Mouse (Mus musculus): Measurements from ENCODE around the gene Nosip.
"Not testable (repeated sequence)": the region's sequence is repeated elsewhere in the genome, so short reads cannot be mapped to it uniquely, and the experiment has no call there.

Nosip gene

DNA sequence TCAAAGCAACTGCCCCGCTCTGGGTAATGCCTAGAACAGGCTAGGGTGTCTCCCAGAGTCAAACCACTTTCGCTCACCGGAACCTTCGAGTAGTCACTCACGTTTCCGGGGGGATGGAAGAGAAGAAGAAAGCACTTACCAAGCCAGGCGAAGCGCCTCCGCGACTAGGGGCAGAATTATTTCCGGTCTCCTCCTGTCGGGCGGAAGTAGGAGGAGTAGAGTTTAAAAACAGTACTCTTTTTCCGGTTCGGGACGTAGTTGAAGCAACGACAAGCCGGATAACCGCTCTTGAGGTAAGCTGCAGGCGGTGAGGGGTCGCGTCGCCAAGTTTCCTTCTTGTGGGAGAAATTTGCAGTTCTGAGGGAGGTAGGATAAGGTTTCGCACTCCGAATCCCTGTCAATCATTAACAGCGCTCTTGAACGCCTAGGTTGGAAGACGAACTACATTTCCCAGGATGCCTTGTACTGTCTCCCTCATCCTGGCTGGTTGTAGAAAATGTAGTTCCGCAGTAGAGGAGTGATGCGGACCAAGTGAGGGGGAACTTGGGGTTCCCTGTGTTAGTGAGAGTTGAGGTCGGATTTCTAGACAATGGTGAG is at the start of gene Nosip, which contains the start of gene Prrg2:
Gene Nosip (plus strand): TSS at position 191 of the 597 bp plus-strand sequence.
Gene Prrg2 (minus strand): TSS at position 439 of the 597 bp plus-strand sequence.
- peak; percentile 98 for DNase-seq (ENCODE audit: low spot score)

DNA sequence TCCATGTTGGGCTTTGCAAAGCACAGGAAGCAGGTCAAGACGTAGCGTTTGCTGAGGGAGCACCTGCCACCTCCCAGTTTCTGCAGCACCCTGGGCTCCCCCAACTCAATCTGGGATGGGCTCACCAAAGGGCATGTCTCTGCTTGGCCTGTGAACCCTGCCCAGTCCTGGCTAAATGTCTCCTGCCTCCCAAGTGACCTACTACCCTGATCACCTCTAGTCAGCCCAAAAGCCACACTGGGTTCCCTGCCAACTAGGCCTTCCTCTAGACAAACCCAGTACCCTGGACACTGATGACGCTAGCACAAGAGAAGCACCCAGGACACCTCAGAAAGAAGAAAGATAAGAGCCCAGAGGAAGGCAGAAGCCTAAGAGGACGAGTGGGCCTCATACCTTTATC is 49.4 kb upstream of the Nosip start:
- DNase-seq (ENCODE audit: low spot score) = no peak

DNA sequence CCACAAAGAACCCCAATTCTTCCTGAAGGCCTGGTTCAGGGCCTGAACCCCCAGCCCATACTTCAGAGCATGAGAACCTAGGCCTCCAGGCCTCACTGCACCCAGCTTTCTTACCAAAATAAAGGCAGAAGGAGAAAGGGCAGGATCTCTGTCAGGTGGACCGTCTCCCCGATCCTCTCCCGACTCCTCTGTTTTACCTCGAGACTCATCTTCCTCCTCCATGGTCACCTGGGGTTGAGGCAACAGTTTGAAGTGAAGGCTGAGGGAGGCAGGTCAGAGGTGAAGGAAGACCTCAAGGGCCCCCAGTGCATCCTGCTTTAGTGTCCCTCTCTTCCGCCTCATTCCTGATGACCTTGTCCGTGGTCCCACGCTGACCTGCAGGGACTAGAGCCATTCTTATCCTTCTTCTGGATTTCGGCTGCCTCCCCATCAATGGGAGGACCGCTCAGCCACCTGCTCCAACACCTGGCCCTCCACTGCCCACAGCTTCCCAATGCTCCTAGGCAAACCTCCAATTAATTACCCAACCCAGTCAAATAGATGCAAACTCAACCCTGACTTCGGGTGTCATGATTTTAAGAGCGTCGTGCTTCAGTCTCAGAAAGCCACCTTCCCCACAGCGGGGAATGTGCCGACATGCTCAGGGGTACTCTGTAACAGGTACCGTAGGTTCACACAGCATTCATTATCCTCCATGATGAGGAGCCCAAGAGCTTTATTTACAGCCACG is 48.7 kb upstream of the Nosip start:
- no peak for DNase-seq (ENCODE audit: low spot score)

- DNase-seq (ENCODE audit: low spot score) = no peak
These were observed 48.2 kb upstream of the Nosip start for GRCm38 (mm10) chr7:45014096-45014451.

DNA sequence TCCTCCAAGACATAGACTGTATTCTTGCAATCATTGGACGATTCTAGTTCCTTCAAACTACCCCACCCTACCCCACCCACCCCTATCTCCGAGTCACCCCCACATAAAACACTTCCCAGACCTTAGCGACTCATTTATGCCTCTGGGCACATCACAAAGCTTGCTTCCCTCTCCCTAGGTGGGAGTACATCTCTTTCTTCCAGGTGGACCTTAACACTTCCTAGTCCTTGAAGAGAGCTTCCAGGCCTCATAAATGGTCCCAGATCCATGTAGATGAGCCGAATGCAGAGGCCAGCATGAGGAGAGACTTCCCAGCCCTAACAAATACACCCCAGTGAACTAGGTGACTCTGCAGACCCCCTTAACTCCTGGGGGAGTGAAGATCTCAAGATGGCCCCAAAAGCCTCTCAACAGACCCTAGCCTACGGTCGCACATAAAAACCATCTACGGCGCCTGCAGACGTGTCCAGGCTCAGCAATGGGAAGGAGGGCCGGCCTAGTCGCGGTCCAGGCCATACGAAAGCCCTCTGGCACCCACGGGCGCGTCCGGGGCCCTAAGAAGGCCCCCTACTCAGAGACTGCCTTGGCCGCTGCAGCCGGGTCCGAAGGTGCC is 46.8 kb upstream of the Nosip start:
- peak; percentile 65 for DNase-seq (ENCODE audit: low spot score)

- DNase-seq (ENCODE audit: low spot score) = peak; percentile 97
These were observed 46.1 kb upstream of the Nosip start, which contains the start of gene Scaf1 for GRCm38 (mm10) chr7:45015957-45016612. Gene Scaf1, minus strand, starts transcription at chr7:45016363.

GRCm38 (mm10) chr7:45016761-45017160 is 45.5 kb upstream of the Nosip start:
- peak; percentile 39 for DNase-seq (ENCODE audit: low spot score)

DNA sequence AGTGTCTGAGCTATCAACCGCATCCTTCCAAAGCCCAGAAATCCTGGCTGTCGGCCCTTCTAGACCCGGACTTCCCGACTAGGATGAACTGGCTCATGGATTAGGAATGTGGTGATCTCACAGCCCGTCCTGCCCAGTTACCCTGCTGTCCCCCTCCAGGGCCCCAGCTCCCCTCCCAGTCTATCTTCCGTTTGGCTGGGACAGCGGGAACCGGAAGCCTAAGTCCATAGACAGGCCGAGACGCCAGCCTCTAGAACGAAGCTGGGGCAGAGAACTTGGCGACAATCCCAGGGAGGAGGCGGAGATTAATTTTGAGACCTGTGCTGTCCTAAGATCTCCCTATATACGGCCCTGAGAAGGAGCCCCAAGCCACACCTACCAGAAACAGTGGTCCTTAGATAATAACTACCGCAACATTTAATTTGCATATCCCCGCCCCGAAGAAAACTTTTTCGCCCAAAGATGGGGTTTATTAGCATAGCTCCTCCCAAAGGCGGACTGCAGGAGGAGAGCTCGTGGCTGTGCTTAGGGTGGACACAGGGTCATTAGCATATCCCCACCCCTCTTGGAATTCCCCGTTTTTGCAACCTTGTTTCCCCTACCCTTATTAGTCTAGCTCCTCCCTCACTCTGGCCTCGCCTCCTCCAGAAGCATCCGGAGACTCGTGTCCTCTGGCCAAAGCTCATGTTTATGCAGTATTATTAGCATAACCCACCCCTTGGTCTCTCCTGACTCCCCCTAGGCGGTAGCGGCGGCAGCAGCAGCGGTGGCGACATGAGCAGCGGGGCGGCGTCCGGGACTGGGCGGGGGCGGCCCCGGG is 44.8 kb upstream of the Nosip start, which contains the start of gene Rras:
Gene Rras (plus strand): TSS at position 720 of the 820 bp plus-strand sequence.
- peak; percentile 98 for DNase-seq (ENCODE audit: low spot score)

DNA sequence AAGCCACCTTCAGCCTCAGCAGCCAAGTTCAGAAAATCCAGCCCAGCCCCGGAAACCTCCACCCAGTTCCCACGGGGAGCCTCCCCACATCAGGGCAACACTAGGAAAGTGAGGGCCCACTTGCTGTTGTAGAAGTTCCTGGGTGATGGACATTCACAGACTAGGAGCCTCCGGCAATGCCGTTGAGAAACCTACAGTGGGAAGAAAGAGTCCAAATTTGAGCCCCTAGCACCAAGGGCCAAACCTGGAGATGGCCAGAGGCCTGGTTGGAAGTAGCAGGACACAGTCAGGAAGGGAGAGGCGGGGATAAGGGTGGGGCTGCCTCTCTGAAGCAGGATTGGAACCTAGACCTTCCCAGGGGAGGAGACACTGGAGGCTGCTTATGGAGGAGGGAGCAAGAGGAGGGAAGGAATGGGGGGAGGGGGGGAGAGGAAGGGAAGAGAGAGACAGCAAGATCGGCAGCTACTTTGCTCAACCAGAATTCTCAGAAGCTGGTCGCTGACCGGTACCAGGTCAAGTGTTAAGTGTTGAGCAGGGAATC is 43.1 kb upstream of the Nosip start:
- no peak for DNase-seq (ENCODE audit: low spot score)

GRCm38 (mm10) chr7:45020225-45020624 is 42.0 kb upstream of the Nosip start:
- DNase-seq (ENCODE audit: low spot score) = no peak

DNA sequence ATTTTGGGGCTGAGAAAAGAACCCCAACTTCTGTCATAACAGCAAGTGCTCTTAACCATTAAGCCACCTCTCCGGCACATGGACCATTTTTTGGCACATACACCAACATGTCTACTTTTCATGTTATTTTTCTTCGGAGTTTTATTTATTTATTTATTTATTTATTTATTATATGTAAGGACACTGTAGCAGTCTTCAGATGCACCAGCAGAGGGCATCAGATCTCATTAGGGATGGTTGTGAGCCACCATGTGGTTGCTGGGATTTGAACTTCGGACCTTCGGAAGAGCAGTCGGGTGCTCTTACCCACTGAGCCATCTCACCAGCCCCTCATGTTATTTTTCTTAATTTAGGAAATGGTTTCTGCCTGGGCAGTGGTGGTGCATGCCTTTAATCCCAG is 38.5 kb upstream of the Nosip start:
- not testable (repeated sequence) for DNase-seq (ENCODE audit: low spot score)

DNA sequence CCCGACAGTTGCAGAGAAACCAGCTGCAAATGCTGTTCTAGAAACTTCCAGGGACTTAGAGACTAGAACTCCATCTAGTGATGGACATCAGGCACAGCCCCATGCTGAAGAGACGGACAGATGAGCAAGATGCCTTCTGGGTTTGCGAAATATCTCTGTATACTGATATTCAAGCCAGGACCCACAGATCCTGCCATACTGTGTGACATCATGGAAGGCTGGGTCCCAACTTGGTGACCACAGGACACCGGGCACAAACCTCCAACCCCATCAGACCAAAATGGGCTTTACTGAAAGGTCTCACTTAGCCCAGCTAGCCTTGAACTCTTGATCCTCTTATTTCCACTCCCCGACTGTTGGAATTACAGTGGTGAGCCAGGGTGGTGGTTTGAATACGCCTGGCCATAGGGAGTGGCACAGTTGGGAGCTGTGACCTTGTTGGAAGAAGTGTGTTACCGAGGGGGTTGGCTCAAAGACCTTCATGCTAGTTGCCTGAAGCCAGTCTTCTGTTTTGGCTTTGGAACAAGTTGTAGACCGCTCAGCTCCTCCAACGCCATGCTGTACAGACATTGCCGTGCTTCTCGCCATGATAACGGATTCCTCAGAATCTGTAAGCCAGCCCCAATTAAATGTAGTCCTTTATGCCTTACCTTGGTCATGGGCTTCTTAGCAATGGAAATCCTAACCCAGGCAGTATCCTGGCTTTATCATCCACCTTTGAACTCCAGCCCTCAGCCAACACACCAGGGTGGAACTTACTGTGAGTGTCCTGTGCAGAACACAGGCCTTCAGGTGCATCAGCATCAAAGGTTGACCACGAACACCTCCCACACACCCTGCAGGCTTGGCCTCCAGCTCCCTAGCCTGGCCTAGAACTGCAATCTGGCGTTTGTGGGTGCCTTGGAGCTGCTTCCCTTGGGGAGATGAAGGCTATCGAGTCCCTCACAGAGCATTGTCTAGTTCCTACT is 37.7 kb upstream of the Nosip start:
- DNase-seq (ENCODE audit: low spot score) = no peak

- no peak for DNase-seq (ENCODE audit: low spot score)
These were observed 36.5 kb upstream of the Nosip start for GRCm38 (mm10) chr7:45025601-45026220.

DNA sequence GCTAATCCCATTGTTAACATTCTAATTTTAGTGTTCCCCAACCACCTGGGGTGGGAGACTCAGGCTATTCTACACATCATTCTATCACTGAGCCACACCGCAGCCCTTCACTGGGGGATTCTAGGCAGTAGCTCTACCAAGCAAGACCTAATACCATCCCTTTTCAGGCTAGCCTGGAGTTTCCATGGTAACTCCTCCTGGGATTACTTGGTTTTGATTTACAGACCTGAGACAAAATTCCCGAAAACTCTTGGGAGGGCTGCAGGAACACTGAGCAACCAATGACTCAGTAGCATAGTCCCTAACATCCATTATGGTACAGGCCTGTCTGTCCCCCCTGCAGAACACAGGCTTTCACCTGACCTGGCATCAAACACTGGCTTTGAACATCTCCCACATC is 36.0 kb upstream of the Nosip start:
- no peak for DNase-seq (ENCODE audit: low spot score)

- no peak for DNase-seq (ENCODE audit: low spot score)
These were observed 34.5 kb upstream of the Nosip start for GRCm38 (mm10) chr7:45027761-45028160.

- no peak for DNase-seq (ENCODE audit: low spot score)
These were observed 33.9 kb upstream of the Nosip start for GRCm38 (mm10) chr7:45028351-45028750.

GRCm38 (mm10) chr7:45029995-45030394 is 32.2 kb upstream of the Nosip start:
- no peak for DNase-seq (ENCODE audit: low spot score)

GRCm38 (mm10) chr7:45030857-45031256 is 31.4 kb upstream of the Nosip start:
- DNase-seq (ENCODE audit: low spot score) = no peak

DNA sequence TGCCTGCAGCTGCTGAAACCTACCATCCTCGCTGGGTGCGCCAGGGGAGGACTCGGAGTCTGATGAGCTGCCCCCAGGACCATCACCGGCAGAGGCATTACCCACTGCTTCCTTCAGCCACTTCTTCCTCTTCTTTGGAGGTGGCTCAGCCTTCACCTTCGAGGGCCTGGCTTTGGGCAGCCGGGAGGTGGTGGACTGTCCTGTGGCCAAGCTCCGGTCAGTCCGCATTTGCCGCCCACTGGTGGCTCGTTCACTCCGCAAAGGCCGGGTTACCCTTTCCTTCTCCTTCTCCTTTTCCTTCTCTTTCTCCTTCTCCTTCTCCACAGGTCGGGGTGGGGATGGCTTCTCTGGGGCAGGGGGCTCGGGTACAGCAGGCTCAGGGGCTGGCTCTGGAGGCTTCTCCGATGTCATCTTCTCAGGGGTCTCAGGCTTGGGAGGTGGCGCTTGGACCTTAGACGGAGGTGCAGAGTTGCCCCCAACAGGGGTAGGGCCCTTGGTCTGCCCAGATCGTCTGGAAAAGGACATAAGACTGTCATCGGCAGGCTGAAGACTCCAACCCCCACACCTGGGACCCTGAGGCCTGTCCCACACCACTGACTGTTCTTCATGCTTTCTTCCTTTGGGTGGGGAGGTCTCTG is 28.4 kb upstream of the Nosip start:
- DNase-seq (ENCODE audit: low spot score) = no peak
